Mouse (Mus musculus): ENCODE measurements at regions not wholly inside any gene's neighbourhood (a gene's known extent, or its start where the extent isn't known, plus 50 kb on each side); places are given as distances from the start of the nearest gene placed in this dataset.

DNA sequence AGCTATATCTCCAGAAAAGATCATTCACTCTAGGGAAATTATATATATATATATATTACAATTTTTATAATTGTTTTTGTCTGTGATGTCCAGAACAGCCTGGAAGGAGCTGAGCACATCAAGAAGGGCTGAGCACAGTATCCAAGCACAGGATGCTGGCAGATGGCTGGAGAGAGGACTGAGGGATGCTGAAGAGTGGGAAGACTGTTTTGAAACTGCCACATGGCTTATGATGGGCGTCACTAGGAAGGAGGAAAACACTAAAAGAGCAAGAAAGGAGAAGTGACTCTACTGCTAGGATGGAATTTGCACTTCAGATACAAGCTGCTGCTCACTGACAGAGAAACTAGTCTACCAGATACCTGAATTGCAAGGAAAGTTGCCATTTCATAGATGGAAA lies 50.4 kb upstream of the Atg10 start:
- Histone ChIP-seq H3K36me3 (ENCODE audit: control insufficient read depth, insufficient read depth, low read length) (no peaks in the 10 kb centered on the region), H3K27me3 (ENCODE audit: control insufficient read depth, insufficient read depth, low read length) (no peaks in the 10 kb centered on the region), H3K27ac (ENCODE audit: control insufficient read depth, insufficient read depth, low read depth, low read length) (no peak overlapping the region), H3K4me3 (ENCODE audit: control insufficient read depth, low read depth, low read length) (no peak overlapping the region), H3K4me1 (ENCODE audit: control insufficient read depth, insufficient read depth, low read length) (no peaks in the 10 kb centered on the region)
- TF ChIP-seq CTCF (IDR thresholded peaks at IDR 0.05; ENCODE audit: control insufficient read depth, insufficient read depth, insufficient replicate concordance, low read depth, low read length): no peak
- TF ChIP-seq POLR2A (IDR thresholded peaks at IDR 0.05; ENCODE audit: control insufficient read depth, low read depth, low read length): no peak

DNA sequence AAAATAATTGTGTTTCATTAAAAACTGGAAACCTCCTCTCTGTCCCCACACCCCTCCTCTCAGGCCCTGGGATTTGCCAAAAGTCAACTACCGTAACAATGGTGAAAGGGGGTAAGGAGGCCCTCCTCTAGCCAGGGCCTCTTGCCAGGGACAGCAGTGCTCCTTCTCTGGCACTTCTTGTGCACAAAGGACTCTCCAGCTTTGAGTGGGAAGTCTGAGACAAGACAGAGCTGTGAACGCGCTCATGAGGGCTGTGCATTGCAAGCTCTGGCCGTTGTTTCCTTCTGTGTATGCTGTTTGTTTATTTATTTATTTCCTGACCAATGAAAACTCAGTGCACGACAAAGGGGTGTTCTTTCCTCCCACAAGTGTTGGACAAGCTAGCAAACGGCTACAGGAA lies 50.8 kb upstream of the Atg10 start:
- Histone ChIP-seq H3K4me1 (ENCODE audit: control insufficient read depth, insufficient read depth, low read length) (no peaks in the 10 kb centered on the region), H3K4me3 (ENCODE audit: control insufficient read depth, low read depth, low read length) (no peak overlapping the region), H3K27me3 (ENCODE audit: control insufficient read depth, insufficient read depth, low read length) (no peaks in the 10 kb centered on the region), H3K27ac (ENCODE audit: control insufficient read depth, insufficient read depth, low read depth, low read length) (no peak overlapping the region), H3K36me3 (ENCODE audit: control insufficient read depth, insufficient read depth, low read length) (no peaks in the 10 kb centered on the region)
- TF ChIP-seq CTCF (IDR thresholded peaks at IDR 0.05; ENCODE audit: control insufficient read depth, insufficient read depth, insufficient replicate concordance, low read depth, low read length): no peak
- TF ChIP-seq POLR2A (IDR thresholded peaks at IDR 0.05; ENCODE audit: control insufficient read depth, low read depth, low read length): no peak

DNA sequence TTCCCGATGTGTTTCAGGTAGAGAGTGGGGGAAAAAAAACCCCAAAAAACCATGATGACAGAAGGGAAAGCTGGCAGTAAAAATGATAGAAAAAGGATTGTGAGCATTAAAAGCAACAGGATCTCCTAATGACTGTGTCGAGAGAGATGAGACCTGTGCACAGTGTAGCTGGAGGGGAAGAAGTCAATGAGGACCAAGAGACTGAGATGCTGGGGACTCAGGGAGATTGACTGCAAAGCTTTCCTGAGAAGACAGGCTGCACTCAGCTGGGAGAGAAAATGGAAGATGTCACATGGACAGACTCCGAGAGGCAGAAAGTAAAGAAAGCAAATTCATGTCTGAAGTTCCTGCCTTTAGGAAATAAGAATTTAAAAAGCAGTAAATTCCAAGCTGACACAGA lies 55.7 kb upstream of the Atg10 start:
- no peak overlapping the region for H3K4me3 ChIP-seq (ENCODE audit: control insufficient read depth, low read depth, low read length)
- no peaks in the 10 kb centered on the region for H3K27me3 ChIP-seq (ENCODE audit: control insufficient read depth, insufficient read depth, low read length)
- TF ChIP-seq CTCF (IDR thresholded peaks at IDR 0.05; ENCODE audit: control insufficient read depth, insufficient read depth, insufficient replicate concordance, low read depth, low read length): no peak
- no peaks in the 10 kb centered on the region for H3K4me1 ChIP-seq (ENCODE audit: control insufficient read depth, insufficient read depth, low read length)
- H3K36me3 ChIP-seq (ENCODE audit: control insufficient read depth, insufficient read depth, low read length): no peaks in the 10 kb centered on the region
- H3K27ac ChIP-seq (ENCODE audit: control insufficient read depth, insufficient read depth, low read depth, low read length): no peak overlapping the region

DNA sequence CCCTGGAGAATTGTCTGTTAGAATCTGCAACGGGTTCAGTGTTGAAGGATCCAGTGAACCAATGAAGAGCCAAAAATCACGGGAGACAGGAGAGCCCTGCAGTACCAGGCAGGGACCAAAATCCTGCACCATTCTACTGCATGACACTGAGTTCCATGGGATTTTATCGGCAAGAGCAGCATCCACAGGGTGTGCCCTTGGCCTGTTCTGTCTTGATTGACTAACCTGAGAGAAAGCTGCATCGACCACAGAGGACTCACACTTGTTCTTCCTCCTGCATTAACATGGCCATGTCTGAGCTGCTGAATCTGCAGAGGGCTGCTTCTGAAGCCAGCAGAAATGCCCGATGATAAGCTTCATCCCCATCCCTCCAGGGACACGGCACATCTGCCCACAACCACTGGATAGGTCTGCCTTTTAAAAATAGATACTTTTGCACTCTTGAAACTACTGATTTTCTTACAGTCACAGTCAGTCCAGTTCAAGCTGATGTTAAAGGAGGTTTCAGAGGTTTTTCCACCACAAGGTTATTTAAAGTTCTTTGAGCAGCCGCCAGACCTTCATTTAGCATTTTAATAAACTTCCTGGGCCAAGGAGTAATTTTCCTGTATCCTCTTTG lies 71.9 kb upstream of the Atg10 start:
- no peak for TF ChIP-seq POLR2A (IDR thresholded peaks at IDR 0.05; ENCODE audit: control insufficient read depth, low read depth, low read length)
- no peak for TF ChIP-seq CTCF (IDR thresholded peaks at IDR 0.05; ENCODE audit: control insufficient read depth, insufficient read depth, insufficient replicate concordance, low read depth, low read length)
- Histone ChIP-seq H3K27me3 (ENCODE audit: control insufficient read depth, insufficient read depth, low read length) (no peaks in the 10 kb centered on the region), H3K27ac (ENCODE audit: control insufficient read depth, insufficient read depth, low read depth, low read length) (no peak overlapping the region), H3K4me3 (ENCODE audit: control insufficient read depth, low read depth, low read length) (no peak overlapping the region), H3K36me3 (ENCODE audit: control insufficient read depth, insufficient read depth, low read length) (no peaks in the 10 kb centered on the region), H3K4me1 (ENCODE audit: control insufficient read depth, insufficient read depth, low read length) (no peaks in the 10 kb centered on the region)

DNA sequence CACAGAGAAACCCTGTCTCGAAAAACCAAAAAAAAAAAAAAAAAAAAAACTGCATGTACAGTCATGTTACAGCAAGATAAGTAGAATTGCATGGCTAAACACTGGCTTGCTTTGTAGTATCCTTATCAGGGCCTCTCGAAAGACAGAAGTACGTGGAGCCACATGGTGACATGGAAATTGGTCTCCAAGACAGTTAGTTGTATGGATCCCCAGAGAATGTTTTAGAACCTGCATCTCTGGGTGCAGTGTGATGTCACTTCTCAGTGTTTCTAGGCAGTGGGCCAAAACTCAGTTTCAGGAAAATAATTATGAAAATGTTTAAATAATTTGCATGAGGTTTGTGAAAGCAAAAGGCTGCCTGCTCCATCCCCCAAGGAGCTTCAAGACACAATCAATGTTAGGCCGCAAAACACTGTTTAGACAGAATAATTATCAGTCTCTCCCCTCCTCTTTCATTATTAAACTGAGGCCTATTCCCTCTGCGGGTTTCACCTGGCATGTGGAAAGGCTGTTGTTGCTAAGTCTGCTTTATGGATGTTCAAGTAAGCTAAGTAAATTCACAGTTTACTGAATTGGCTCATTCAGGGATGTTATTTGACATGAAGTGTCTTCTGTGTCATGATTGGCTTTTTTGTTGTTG lies 72.9 kb upstream of the Atg10 start:
- TF ChIP-seq POLR2A (IDR thresholded peaks at IDR 0.05; ENCODE audit: control insufficient read depth, low read depth, low read length) (no peak), CTCF (IDR thresholded peaks at IDR 0.05; ENCODE audit: control insufficient read depth, insufficient read depth, insufficient replicate concordance, low read depth, low read length) (no peak)

DNA sequence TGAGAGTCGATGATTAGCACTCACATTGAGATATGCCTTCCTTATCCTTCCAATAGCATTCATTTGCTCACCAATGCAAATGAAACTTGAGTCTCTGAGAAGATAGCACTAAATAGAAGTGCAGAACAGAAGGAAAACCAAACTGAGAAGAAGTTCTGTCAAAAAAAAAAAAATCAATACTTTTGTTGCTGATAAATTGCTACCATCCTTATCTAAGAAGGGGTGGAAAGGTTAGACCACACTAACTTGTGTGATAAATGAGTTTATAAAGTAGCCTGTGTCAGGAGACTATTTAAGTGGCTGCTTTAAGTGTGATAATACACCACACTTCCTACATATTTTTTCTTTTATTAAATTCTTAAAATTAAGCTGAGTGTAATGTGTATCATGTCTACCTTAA lies 78.1 kb upstream of the Atg10 start:
- Histone ChIP-seq H3K4me3 (ENCODE audit: control insufficient read depth, low read depth, low read length) (no peak overlapping the region), H3K27ac (ENCODE audit: control insufficient read depth, insufficient read depth, low read depth, low read length) (no peak overlapping the region), H3K4me1 (ENCODE audit: control insufficient read depth, insufficient read depth, low read length) (no peaks in the 10 kb centered on the region), H3K27me3 (ENCODE audit: control insufficient read depth, insufficient read depth, low read length) (no peaks in the 10 kb centered on the region), H3K36me3 (ENCODE audit: control insufficient read depth, insufficient read depth, low read length) (no peaks in the 10 kb centered on the region)
- TF ChIP-seq POLR2A (IDR thresholded peaks at IDR 0.05; ENCODE audit: control insufficient read depth, low read depth, low read length) (no peak), CTCF (IDR thresholded peaks at IDR 0.05; ENCODE audit: control insufficient read depth, insufficient read depth, insufficient replicate concordance, low read depth, low read length) (no peak)

More for the DNA sequence above, 72.9 kb upstream of the Atg10 start:
- no peaks in the 10 kb centered on the region for H3K4me1 ChIP-seq (ENCODE audit: control insufficient read depth, insufficient read depth, low read length)
- no peak overlapping the region for H3K4me3 ChIP-seq (ENCODE audit: control insufficient read depth, low read depth, low read length)
- no peaks in the 10 kb centered on the region for H3K36me3 ChIP-seq (ENCODE audit: control insufficient read depth, insufficient read depth, low read length)
- H3K27me3 ChIP-seq (ENCODE audit: control insufficient read depth, insufficient read depth, low read length): no peaks in the 10 kb centered on the region
- H3K27ac ChIP-seq (ENCODE audit: control insufficient read depth, insufficient read depth, low read depth, low read length): no peak overlapping the region

DNA sequence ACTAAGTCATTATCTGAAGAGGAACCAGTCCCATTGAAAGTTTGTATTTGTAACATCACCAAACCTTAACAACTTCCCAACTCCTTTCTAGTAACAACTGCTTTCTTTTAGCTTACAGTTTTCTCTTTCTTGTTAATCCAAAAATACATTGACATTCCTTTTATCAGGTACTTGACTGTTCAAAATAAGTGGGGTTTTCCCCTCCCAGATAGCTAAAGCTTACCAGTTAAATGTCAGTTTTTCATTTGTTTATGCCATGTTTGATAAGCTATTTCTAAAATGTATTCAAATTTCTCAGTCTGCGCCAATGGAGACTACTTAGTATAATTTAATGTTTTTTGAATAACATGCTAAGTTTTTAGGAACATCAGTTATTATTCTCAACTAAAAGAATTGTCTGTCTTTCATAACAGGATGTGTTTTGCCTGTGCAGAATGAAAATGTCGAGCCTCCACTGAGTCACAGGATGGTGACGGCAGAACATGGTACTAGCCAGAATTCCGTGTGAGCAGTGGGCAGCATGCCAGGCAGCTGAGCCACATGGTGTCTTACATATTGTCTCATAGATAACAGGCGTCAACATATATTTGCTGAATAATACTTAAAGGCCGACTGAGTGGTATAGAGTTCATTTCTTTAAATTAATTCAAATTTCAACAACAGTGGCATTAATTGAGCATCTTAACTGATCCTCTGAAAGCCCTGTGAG lies 82.1 kb upstream of the Atg10 start:
- Histone ChIP-seq H3K4me1 (ENCODE audit: control insufficient read depth, insufficient read depth, low read length) (no peaks in the 10 kb centered on the region), H3K36me3 (ENCODE audit: control insufficient read depth, insufficient read depth, low read length) (no peaks in the 10 kb centered on the region), H3K27me3 (ENCODE audit: control insufficient read depth, insufficient read depth, low read length) (no peaks in the 10 kb centered on the region), H3K4me3 (ENCODE audit: control insufficient read depth, low read depth, low read length) (no peak overlapping the region), H3K27ac (ENCODE audit: control insufficient read depth, insufficient read depth, low read depth, low read length) (no peak overlapping the region)
- TF ChIP-seq CTCF (IDR thresholded peaks at IDR 0.05; ENCODE audit: control insufficient read depth, insufficient read depth, insufficient replicate concordance, low read depth, low read length) (no peak), POLR2A (IDR thresholded peaks at IDR 0.05; ENCODE audit: control insufficient read depth, low read depth, low read length) (no peak)

Data from testis, adult 2 months (tissue).